Mouse (Mus musculus) heart, embryonic 11.5 days (tissue): ENCODE results near the gene B3gnt4. TPM values are rescaled to one million over a fixed set of nuclear protein-coding genes. Genes with fewer than 3 reads are reported as not detected.

Experiments used
- ATAC-seq: fragments of 200-750 bp; cut with Nextera tagmentation; replicated peaks from 2 replicates; pipeline ENCODE4 v1.8.0; 2017; ENCODE audit warnings: moderate library complexity; ENCODE audit not compliant: insufficient number of reproducible peaks, low FRiP score, low TSS enrichment
- H3K27ac ChIP-seq: fragments of 300-500 bp; sonication (generic); 2 replicates; pipeline ENCODE4 v1.5.1; 2014; ENCODE audit warnings: mild to moderate bottlenecking, low read depth, low read length
- H3K27me3 ChIP-seq: fragments of 300-500 bp; sonication (generic); 2 replicates; pipeline ENCODE4 v1.6.1; 2014; ENCODE audit warnings: mild to moderate bottlenecking, low read length, mixed read lengths; ENCODE audit not compliant: control insufficient read depth, insufficient read depth
- H3K36me3 ChIP-seq: fragments of 300-500 bp; sonication (generic); 2 replicates; pipeline ENCODE4 v1.6.1; 2014; ENCODE audit warnings: mild to moderate bottlenecking, low read length, moderate library complexity, mixed read lengths; ENCODE audit not compliant: control insufficient read depth, insufficient read depth
- H3K4me1 ChIP-seq: fragments of 300-500 bp; sonication (generic); 2 replicates; pipeline ENCODE4 v1.6.1; 2014; ENCODE audit warnings: low read length; ENCODE audit not compliant: control insufficient read depth, insufficient read depth
- H3K4me2 ChIP-seq: fragments of 300-500 bp; sonication (generic); 2 replicates; pipeline ENCODE4 v1.6.1; 2014; ENCODE audit warnings: mild to moderate bottlenecking, moderate library complexity
- H3K4me3 ChIP-seq: fragments of 300-500 bp; sonication (generic); 2 replicates; pipeline ENCODE4 v1.5.1; 2014; ENCODE audit warnings: low read depth, low read length
- H3K9ac ChIP-seq: fragments of 300-500 bp; sonication (generic); 2 replicates; pipeline ENCODE4 v1.6.1; 2014; ENCODE audit warnings: mild to moderate bottlenecking, low read depth, low read length, moderate library complexity
- H3K9me3 ChIP-seq: fragments of 300-500 bp; sonication (generic); replicated peaks from 2 replicates; pipeline ENCODE4 v1.6.1; 2016; ENCODE audit warnings: low read length; ENCODE audit not compliant: control insufficient read depth
- WGBS: fragments of 180-500 bp; shearing (Covaris S2); extraction: QIAGEN DNeasy Blood & Tissue Kit; methylation state at CpG from one replicate; pipeline ENCODE4 v1.1.7; 2014; ENCODE audit not compliant: insufficient replicate concordance; 5-methylcytosine and 5-hydroxymethylcytosine counted together
- microRNA-seq: library from miRNA; unstranded; fragments of <30 nt; microRNA quantifications from one replicate; pipeline ENCODE4, GENCODE M21; 2016; ENCODE audit warnings: borderline number of aligned reads
- polyA plus RNA-seq: library from polyadenylated mRNA; unstranded; fragments of >200 nt; fragmentation: Nextera tagmentation; extraction: Ambion mirVana; gene quantifications from 2 replicates; pipeline ENCODE4 v1.2.1, GENCODE M21; 2014

Gene B3gnt4
- polyA plus RNA-seq, 1 experiment from 2014 or later: not detected

- no peak for ATAC-seq
- Histone ChIP-seq H3K27ac (no peak overlapping the region), H3K4me2 (no peak overlapping the region), H3K4me3 (no peak overlapping the region), H3K27me3 (no peaks in the 10 kb centered on the region), H3K4me1 (no peaks in the 10 kb centered on the region), H3K9ac (no peak overlapping the region), H3K36me3 (peaks cover 15% of the 10 kb centered on the region), H3K9me3 (no peaks in the 10 kb centered on the region)
- 89% methylated on average over 10 of the region's 10 CpGs for WGBS
Measured at GRCm38 (mm10) chr5:123533801-123534200, 23.5 kb downstream of the B3gnt4 start.

- no peak overlapping the region for H3K4me2 ChIP-seq
- H3K4me1 ChIP-seq: no peaks in the 10 kb centered on the region
- no peaks in the 10 kb centered on the region for H3K27me3 ChIP-seq
- H3K9ac ChIP-seq: no peak overlapping the region
- ATAC-seq: no peak
- no peak overlapping the region for H3K4me3 ChIP-seq
- H3K9me3 ChIP-seq: no peaks in the 10 kb centered on the region
- peaks cover 7% of the 10 kb centered on the region; the same call in 1 of the 2 replicates for H3K36me3 ChIP-seq
- H3K27ac ChIP-seq: no peak overlapping the region
- WGBS: 74% methylated on average over 7 of the region's 7 CpGs
Measured at GRCm38 (mm10) chr5:123555693-123556092, 45.4 kb downstream of the B3gnt4 start.

- Histone ChIP-seq H3K27me3 (no peaks in the 10 kb centered on the region), H3K4me1 (no peaks in the 10 kb centered on the region), H3K4me3 (no peak overlapping the region), H3K4me2 (no peak overlapping the region), H3K9me3 (no peaks in the 10 kb centered on the region), H3K27ac (no peak overlapping the region), H3K9ac (no peak overlapping the region), H3K36me3 (peaks cover 7% of the 10 kb centered on the region)
- WGBS: 65% methylated on average over 2 of the region's 2 CpGs
- no peak for ATAC-seq
Measured at GRCm38 (mm10) chr5:123556451-123556850, 46.2 kb downstream of the B3gnt4 start.

- Histone ChIP-seq H3K4me3 (no peak overlapping the region), H3K27ac (no peak overlapping the region), H3K9me3 (no peaks in the 10 kb centered on the region), H3K9ac (no peak overlapping the region), H3K36me3 (peaks cover 14% of the 10 kb centered on the region), H3K27me3 (no peaks in the 10 kb centered on the region), H3K4me1 (no peaks in the 10 kb centered on the region), H3K4me2 (no peak overlapping the region)
- no peak for ATAC-seq
- 91% methylated on average over 8 of the region's 8 CpGs for WGBS
Measured at GRCm38 (mm10) chr5:123559588-123559987, 49.3 kb downstream of the B3gnt4 start.

- H3K4me3 ChIP-seq: no peak overlapping the region
- no peak overlapping the region for H3K27ac ChIP-seq
- no peak for ATAC-seq
- no peak overlapping the region for H3K4me2 ChIP-seq
- H3K36me3 ChIP-seq: peaks cover 14% of the 10 kb centered on the region
- H3K9me3 ChIP-seq: no peaks in the 10 kb centered on the region
- H3K4me1 ChIP-seq: no peaks in the 10 kb centered on the region
- H3K9ac ChIP-seq: no peak overlapping the region
- 92% methylated on average over 11 of the region's 11 CpGs for WGBS
- no peaks in the 10 kb centered on the region for H3K27me3 ChIP-seq
Measured at GRCm38 (mm10) chr5:123561128-123561527, 50.9 kb downstream of the B3gnt4 start.

Small RNAs within 50 kb of the gene (microRNA-seq; reads per million reads assigned to microRNA genes)
- gene Mir7647: 0.47 reads per million

Other genes starting within 250 kb of the B3gnt4 start
- gene Bcl7a, start 166.6 kb upstream of the B3gnt4 start, polyA plus RNA-seq: 15.2 and 16.2 TPM in 2 replicates
- 12.0 and 15.2 TPM in 2 replicates for gene Mlxip, start 115.7 kb upstream of the B3gnt4 start, polyA plus RNA-seq
- gene Lrrc43, start 21.2 kb upstream of the B3gnt4 start, polyA plus RNA-seq: not detected in 2 replicates
- gene Il31, start 21.0 kb upstream of the B3gnt4 start, polyA plus RNA-seq: not detected in 2 replicates
- 95.1 and 109 TPM in 2 replicates for gene Diablo, start 13.7 kb downstream of the B3gnt4 start, polyA plus RNA-seq
- 0.24 and 0.25 TPM in 2 replicates for gene Gm49027, start 15.0 kb downstream of the B3gnt4 start, polyA plus RNA-seq
- gene Vps33a, start 62.6 kb downstream of the B3gnt4 start, polyA plus RNA-seq: 22.0 and 22.4 TPM in 2 replicates
- 45.2 TPM in 2 replicates for gene Clip1, start 174.2 kb downstream of the B3gnt4 start, polyA plus RNA-seq
- 64.6 and 65.7 TPM in 2 replicates for gene Zcchc8, start 210.6 kb downstream of the B3gnt4 start, polyA plus RNA-seq
- 104 and 109 TPM in 2 replicates for gene Rsrc2, start 239.0 kb downstream of the B3gnt4 start, polyA plus RNA-seq
- gene Kntc1, start 239.3 kb downstream of the B3gnt4 start, polyA plus RNA-seq: 24.6 and 27.3 TPM in 2 replicates